Mouse (Mus musculus) ovary, adult 2 months (tissue): Measurements from ENCODE around the gene Vwf. TPM values are rescaled to one million over a fixed set of nuclear protein-coding genes. Genes with fewer than 3 reads are reported as not detected.

Source experiments
- polyA plus RNA-seq: library from polyadenylated mRNA; depleted of rRNA; stranded (reverse); fragments of >200 nt; gene quantifications from 2 replicates; pipeline ENCODE4 v1.2.3, GENCODE M21; 2012; rRNA removed

Vwf gene
- 61.8 and 68.9 TPM in 2 replicates for polyA plus RNA-seq

GRCm38 (mm10) chr6:125546474-125546873 is at the start of gene Vwf:
TSS of gene Vwf (plus strand) at chr6:125546774.

DNA sequence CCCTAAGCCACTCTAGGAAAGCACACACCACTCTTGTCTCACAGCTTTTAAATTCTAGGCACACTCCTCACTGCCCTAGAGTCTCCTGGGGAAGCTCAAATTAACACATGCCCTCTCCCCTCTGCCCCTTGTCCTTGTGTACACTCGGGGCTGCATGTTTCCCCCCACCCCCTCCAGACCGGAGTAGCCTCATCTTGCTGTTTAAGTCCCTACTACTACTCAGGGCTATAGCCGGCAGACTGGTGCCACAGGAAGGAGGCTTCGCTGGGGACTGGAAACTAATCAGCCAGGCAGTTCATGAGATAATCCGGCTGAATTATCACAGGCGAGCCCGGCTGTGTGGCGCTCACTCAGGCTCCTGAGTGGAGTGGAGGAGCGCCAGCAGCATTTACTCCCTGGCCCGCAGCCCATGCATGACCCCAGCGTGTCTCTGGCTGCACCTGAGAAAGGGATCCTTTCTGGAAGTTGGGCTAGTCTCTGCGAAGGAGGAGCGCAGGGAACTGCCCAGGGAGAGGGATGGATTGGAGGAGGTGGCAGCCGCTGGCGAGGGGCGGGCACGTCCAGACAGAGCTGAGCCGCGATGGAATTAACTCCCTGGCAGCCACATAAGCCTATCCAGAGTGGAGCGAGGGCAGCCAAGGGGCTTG is 143.6 kb downstream of the Vwf start, which contains the start of gene Ano2:
TSS of gene Ano2 (plus strand) at position 363 of the 647 bp plus-strand sequence.

Other genes with a start within 250 kb of the Vwf start
- gene Ltbr, start 232.9 kb upstream of the Vwf start, polyA plus RNA-seq = 126 and 139 TPM in 2 replicates
- 3.1 and 4.0 TPM in 2 replicates for gene Scnn1a, start 226.1 kb upstream of the Vwf start, polyA plus RNA-seq
- 181 and 196 TPM in 2 replicates for gene Tnfrsf1a, start 197.4 kb upstream of the Vwf start, polyA plus RNA-seq
- 1.4 and 1.6 TPM in 2 replicates for gene Plekhg6, start 166.0 kb upstream of the Vwf start, polyA plus RNA-seq
- gene Cd9, start 52.0 kb upstream of the Vwf start, polyA plus RNA-seq = 135 and 192 TPM in 2 replicates
- 0.15 and 0.23 TPM in 2 replicates for gene Ano2, start 143.6 kb downstream of the Vwf start, polyA plus RNA-seq